In genomic region chr11:102219994-102220346, GRCm38 (mm10) we compare ENCODE assay signal across 8 mouse cellular contexts. TPM values are rescaled to one million over a fixed set of nuclear protein-coding genes. Genes with fewer than 3 reads are reported as not detected.
DNase-seq lines count a peak whose midpoint lies in the region; ATAC-seq and TF ChIP-seq lines count a peak whose summit lies in the region.

No protein-coding gene starts in this region.

- 41% methylated on average over 4 of the region's 4 CpGs for WGBS in lung, embryonic 14.5 days
- WGBS in lung, adult 2 months = 29% methylated on average over 4 of the region's 4 CpGs
- 79% methylated on average over 4 of the region's 4 CpGs for WGBS in limb, embryonic 12.5 days

- H3K27me3 ChIP-seq in lung, embryonic 14.5 days (ENCODE audit: insufficient read depth, low read length) = no peaks in the 10 kb centered on the region
- H3K27me3 ChIP-seq in limb, embryonic 12.5 days = peaks cover 5% of the 10 kb centered on the region; the same call in 1 of the 2 replicates

- no peak for TF ChIP-seq CTCF in lung, embryonic 14.5 days (IDR thresholded peaks at IDR 0.05; ENCODE audit: low read depth)
- TF ChIP-seq CTCF in lung, adult 2 months (IDR thresholded peaks at IDR 0.05; ENCODE audit: insufficient read depth, low read length) = no peak

- H3K27ac ChIP-seq in lung, embryonic 14.5 days (ENCODE audit: low read depth) = peak overlapping the region; percentile 88; the same call in 1 of the 2 replicates
- H3K27ac ChIP-seq in brown adipose tissue, adult 24 weeks (replicated peaks; ENCODE audit: low read depth, low read length) = peak overlapping the region; percentile 81
- H3K27ac ChIP-seq in limb, embryonic 12.5 days = peak overlapping the region; percentile 23; the same call in 1 of the 2 replicates

- ATAC-seq in lung, embryonic 14.5 days (ENCODE audit: insufficient read depth) = no peak
- no peak for ATAC-seq in limb, embryonic 12.5 days (ENCODE audit: insufficient number of reproducible peaks, insufficient read depth, low FRiP score, low TSS enrichment, low read depth)

- no peak overlapping the region for H3K4me3 ChIP-seq in lung, embryonic 14.5 days (ENCODE audit: low read depth, low read length)
- no peak overlapping the region for H3K4me3 ChIP-seq in lung, adult 2 months (replicated peaks; ENCODE audit: extremely low read depth, low read depth, low read length)
- H3K4me3 ChIP-seq in brown adipose tissue, adult 24 weeks (ENCODE audit: insufficient read depth, low read depth, low read length) = no peak overlapping the region
- H3K4me3 ChIP-seq in limb, embryonic 12.5 days (replicated peaks) = no peak overlapping the region

- peak; percentile 27 for DNase-seq in lung, embryonic 14.5 days
- no peak for DNase-seq in lung, adult 2 months
- peak; percentile 76 for DNase-seq in gastrocnemius, postnatal 14 days
- no peak for DNase-seq in T-cell, adult 2 months (ENCODE audit: low spot score)
- DNase-seq in spleen, adult 18-20 months = no peak
- DNase-seq in spleen, postnatal 10 days (ENCODE audit: low spot score in 2 of 2) = no peak

- H3K4me1 ChIP-seq in lung, embryonic 14.5 days (ENCODE audit: insufficient read depth) = peaks cover 54% of the 10 kb centered on the region
- peaks cover 53% of the 10 kb centered on the region for H3K4me1 ChIP-seq in lung, adult 2 months (ENCODE audit: control insufficient read depth, insufficient read depth, low read length)
- H3K4me1 ChIP-seq in brown adipose tissue, adult 24 weeks (ENCODE audit: control insufficient read depth, insufficient read depth, insufficient read length, low read length) = peaks cover 80% of the 10 kb centered on the region
- H3K4me1 ChIP-seq in limb, embryonic 12.5 days (replicated peaks) = peaks cover 75% of the 10 kb centered on the region

- 0 out of 2 replicates have a peak overlapping the region, but pooled peaks have one; percentile 90 for H3K4me2 ChIP-seq in lung, embryonic 14.5 days
- no peak overlapping the region for H3K4me2 ChIP-seq in limb, embryonic 12.5 days

- H3K9me3 ChIP-seq in lung, embryonic 14.5 days (ENCODE audit: low read depth, low read length) = no peaks in the 10 kb centered on the region
- no peaks in the 10 kb centered on the region for H3K9me3 ChIP-seq in limb, embryonic 12.5 days

- TF ChIP-seq POLR2A in lung, adult 2 months (IDR thresholded peaks at IDR 0.05; ENCODE audit: borderline replicate concordance, extremely low read depth, low read depth, low read length) = no peak

- intact Hi-C loops in gastrocnemius, postnatal 14 days (cut with DNase I; ENCODE audit: low total_unique reads) = no loop called here

- no peaks in the 10 kb centered on the region for H3K36me3 ChIP-seq in lung, embryonic 14.5 days (ENCODE audit: insufficient read depth)
- peaks cover 27% of the 10 kb centered on the region; the same call in 1 of the 2 replicates for H3K36me3 ChIP-seq in limb, embryonic 12.5 days

- no peak overlapping the region for H3K9ac ChIP-seq in lung, embryonic 14.5 days
- H3K9ac ChIP-seq in limb, embryonic 12.5 days (replicated peaks) = no peak overlapping the region

RNA-seq across cellular contexts. Expression of gene Hdac5, which starts 10.0 kb away (rescaled TPM):
- polyA plus RNA-seq in lung, embryonic 14.5 days (2014; fragmentation: Nextera tagmentation; extraction: Ambion mirVana) = 41.1 and 42.7 TPM in 2 replicates
- polyA plus RNA-seq in lung, adult 2 months (2012; rRNA removed) = 140 and 160 TPM in 2 replicates
- polyA plus RNA-seq in brown adipose tissue, adult 24 weeks (2012; ENCODE audit: insufficient read depth, insufficient read length, missing spikeins) = 42.2 and 61.6 TPM in 2 replicates
- 10 to 100 TPM; 59.5 to 65.6 TPM for total RNA-seq in gastrocnemius, postnatal 14 days (2021)
- 58.1 and 64.3 TPM in 2 replicates for polyA plus RNA-seq in limb, embryonic 12.5 days (2016; fragmentation: Nextera tagmentation; extraction: Ambion mirVana)

RNA-seq across cellular contexts. Expression of gene BC030867, which starts 28.7 kb away (rescaled TPM):
- polyA plus RNA-seq in lung, embryonic 14.5 days (2014; fragmentation: Nextera tagmentation; extraction: Ambion mirVana) = 21.4 and 22.2 TPM in 2 replicates
- polyA plus RNA-seq in lung, adult 2 months (2012; rRNA removed) = 0.65 and 0.68 TPM in 2 replicates
- not detected in 2 replicates for polyA plus RNA-seq in brown adipose tissue, adult 24 weeks (2012; ENCODE audit: insufficient read depth, insufficient read length, missing spikeins)
- under 1 TPM; 0.11 to 0.47 TPM for total RNA-seq in gastrocnemius, postnatal 14 days (2021)
- polyA plus RNA-seq in limb, embryonic 12.5 days (2016; fragmentation: Nextera tagmentation; extraction: Ambion mirVana) = 21.7 and 23.5 TPM in 2 replicates

RNA-seq across cellular contexts. Expression of gene G6pc3, which starts 30.6 kb away (rescaled TPM):
- polyA plus RNA-seq in lung, embryonic 14.5 days (2014; fragmentation: Nextera tagmentation; extraction: Ambion mirVana) = 31.0 and 34.5 TPM in 2 replicates
- 74.4 and 82.5 TPM in 2 replicates for polyA plus RNA-seq in lung, adult 2 months (2012; rRNA removed)
- 41.4 and 51.7 TPM in 2 replicates for polyA plus RNA-seq in brown adipose tissue, adult 24 weeks (2012; ENCODE audit: insufficient read depth, insufficient read length, missing spikeins)
- total RNA-seq in gastrocnemius, postnatal 14 days (2021) = 10 to 100 TPM; 36.1 to 36.2 TPM
- 36.6 and 36.8 TPM in 2 replicates for polyA plus RNA-seq in limb, embryonic 12.5 days (2016; fragmentation: Nextera tagmentation; extraction: Ambion mirVana)

RNA-seq across cellular contexts. Expression of gene Lsm12, which starts 34.9 kb away (rescaled TPM):
- polyA plus RNA-seq in lung, embryonic 14.5 days (2014; fragmentation: Nextera tagmentation; extraction: Ambion mirVana) = 93.2 and 109 TPM in 2 replicates
- polyA plus RNA-seq in lung, adult 2 months (2012; rRNA removed) = 20.8 and 30.6 TPM in 2 replicates
- 93.7 and 101 TPM in 2 replicates for polyA plus RNA-seq in brown adipose tissue, adult 24 weeks (2012; ENCODE audit: insufficient read depth, insufficient read length, missing spikeins)
- total RNA-seq in gastrocnemius, postnatal 14 days (2021) = 10 to 100 TPM; 69.9 to 76.0 TPM
- polyA plus RNA-seq in limb, embryonic 12.5 days (2016; fragmentation: Nextera tagmentation; extraction: Ambion mirVana) = 103 TPM in 2 replicates

RNA-seq across cellular contexts. Expression of gene Asb16, which starts 48.6 kb away (rescaled TPM):
- polyA plus RNA-seq in lung, embryonic 14.5 days (2014; fragmentation: Nextera tagmentation; extraction: Ambion mirVana) = 0.08 TPM in 1 of 2 replicates, not detected in the other
- polyA plus RNA-seq in lung, adult 2 months (2012; rRNA removed) = 0.15 and 1.8 TPM in 2 replicates
- 0.48 and 1.0 TPM in 2 replicates for polyA plus RNA-seq in brown adipose tissue, adult 24 weeks (2012; ENCODE audit: insufficient read depth, insufficient read length, missing spikeins)
- total RNA-seq in gastrocnemius, postnatal 14 days (2021) = 10 to 100 TPM; 58.9 to 61.2 TPM
- 0.16 and 0.19 TPM in 2 replicates for polyA plus RNA-seq in limb, embryonic 12.5 days (2016; fragmentation: Nextera tagmentation; extraction: Ambion mirVana)

Comparison
In these comparisons a context has a peak if more than half of its experiments do, and no peak if none do; other contexts are left out.
1. DNase-seq: peak in lung, embryonic 14.5 days (single experiment) and gastrocnemius, postnatal 14 days (single experiment); none in lung, adult 2 months (single experiment), T-cell, adult 2 months (single experiment), spleen, adult 18-20 months (0 of 2) and spleen, postnatal 10 days (0 of 2).
2. RNA of gene BC030867, which starts 28.7 kb away (polyA plus RNA-seq): 21.7 to 23.5 TPM in limb, embryonic 12.5 days and 21.4 to 22.2 TPM in lung, embryonic 14.5 days; 0.65 to 0.68 TPM in lung, adult 2 months and not detected in brown adipose tissue, adult 24 weeks; every median in the first group is over 10 times any median in the second.
3. H3K27ac ChIP-seq: peak in every context shown above with its lines; median percentile 88 in lung, embryonic 14.5 days; 81 in brown adipose tissue, adult 24 weeks; 23 in limb, embryonic 12.5 days.